Mouse (Mus musculus): ENCODE measurements around the gene Sub1. TPM values are rescaled to one million over a fixed set of nuclear protein-coding genes. Genes with fewer than 3 reads are reported as not detected.

Gene Sub1
- polyA plus RNA-seq (2015; fragmentation: Nextera tagmentation; extraction: Ambion mirVana) = 460 and 474 TPM in 2 replicates

- no peaks in the 10 kb centered on the region for H3K4me1 ChIP-seq (replicated peaks; ENCODE audit: control insufficient read depth, insufficient read depth, low read length)
Observed at GRCm38 (mm10) chr15:11996883-11997282, at the start of gene Sub1. Gene Sub1, minus strand, starts transcription at chr15:11996983.

GRCm38 (mm10) chr15:12040407-12040710, 43.6 kb upstream of the Sub1 start:
- no peak overlapping the region for H3K9ac ChIP-seq (ENCODE audit: low read depth, low read length)
- 67% methylated on average over 5 of the region's 5 CpGs for WGBS
- H3K4me3 ChIP-seq (ENCODE audit: low read depth, low read length) = no peak overlapping the region
- no peak overlapping the region for H3K27ac ChIP-seq (ENCODE audit: low read depth, low read length)
- no peaks in the 10 kb centered on the region for H3K27me3 ChIP-seq (replicated peaks; ENCODE audit: control insufficient read depth, insufficient read depth, low read length)
- no peak for ATAC-seq
- no peak for TF ChIP-seq CTCF (IDR thresholded peaks at IDR 0.05; ENCODE audit: low read depth)
- no peaks in the 10 kb centered on the region for H3K9me3 ChIP-seq (ENCODE audit: control insufficient read depth)
- H3K4me2 ChIP-seq (replicated peaks; ENCODE audit: low read depth) = no peak overlapping the region
- peaks cover 4% of the 10 kb centered on the region; the same call in 1 of the 2 replicates for H3K4me1 ChIP-seq (replicated peaks; ENCODE audit: control insufficient read depth, insufficient read depth, low read length)
- no peaks in the 10 kb centered on the region for H3K36me3 ChIP-seq (ENCODE audit: control insufficient read depth, insufficient read depth)

More at GRCm38 (mm10) chr15:11996883-11997282, at the start of gene Sub1:
- H3K4me2 ChIP-seq (replicated peaks; ENCODE audit: low read depth) = peak within 1 kb of the TSS; percentile 92
- H3K27me3 ChIP-seq (replicated peaks; ENCODE audit: control insufficient read depth, insufficient read depth, low read length) = no peaks in the 10 kb centered on the region
- peak within 1 kb of the TSS; percentile 100 for H3K4me3 ChIP-seq (ENCODE audit: low read depth, low read length)
- peaks cover 6% of the 10 kb centered on the region; the same call in 1 of the 2 replicates for H3K36me3 ChIP-seq (ENCODE audit: control insufficient read depth, insufficient read depth)
- H3K27ac ChIP-seq (ENCODE audit: low read depth, low read length) = peak within 1 kb of the TSS; percentile 91
- TF ChIP-seq CTCF (IDR thresholded peaks at IDR 0.05; ENCODE audit: low read depth) = no peak
- WGBS = 91% methylated on average over 7 of the region's 7 CpGs
- H3K9ac ChIP-seq (ENCODE audit: low read depth, low read length) = peak within 1 kb of the TSS; percentile 100
- ATAC-seq = no peak
- H3K9me3 ChIP-seq (ENCODE audit: control insufficient read depth) = no peaks in the 10 kb centered on the region

- H3K27ac ChIP-seq (ENCODE audit: low read depth, low read length) = no peak overlapping the region
- no peak overlapping the region for H3K9ac ChIP-seq (ENCODE audit: low read depth, low read length)
- peak; percentile 75 for ATAC-seq
- 0 out of 2 replicates have a peak overlapping the region, but pooled peaks have one; percentile 35 for H3K4me2 ChIP-seq (replicated peaks; ENCODE audit: low read depth)
- peaks cover 4% of the 10 kb centered on the region; the same call in 1 of the 2 replicates for H3K4me1 ChIP-seq (replicated peaks; ENCODE audit: control insufficient read depth, insufficient read depth, low read length)
- no peak for TF ChIP-seq CTCF (IDR thresholded peaks at IDR 0.05; ENCODE audit: low read depth)
- no peaks in the 10 kb centered on the region for H3K9me3 ChIP-seq (ENCODE audit: control insufficient read depth)
- no peaks in the 10 kb centered on the region for H3K27me3 ChIP-seq (replicated peaks; ENCODE audit: control insufficient read depth, insufficient read depth, low read length)
- 40% methylated on average over 15 of the region's 15 CpGs for whole genome bisulfite sequencing
- H3K36me3 ChIP-seq (ENCODE audit: control insufficient read depth, insufficient read depth) = no peaks in the 10 kb centered on the region
- no peak overlapping the region for H3K4me3 ChIP-seq (ENCODE audit: low read depth, low read length)
Observed at GRCm38 (mm10) chr15:12039671-12040406, 43.1 kb upstream of the Sub1 start.

GRCm38 (mm10) chr15:12039256-12039655, 42.5 kb upstream of the Sub1 start:
- no peaks in the 10 kb centered on the region for H3K9me3 ChIP-seq (ENCODE audit: control insufficient read depth)
- H3K27ac ChIP-seq (ENCODE audit: low read depth, low read length) = no peak overlapping the region
- H3K9ac ChIP-seq (ENCODE audit: low read depth, low read length) = no peak overlapping the region
- no peak overlapping the region for H3K4me3 ChIP-seq (ENCODE audit: low read depth, low read length)
- peaks cover 4% of the 10 kb centered on the region; the same call in 1 of the 2 replicates for H3K4me1 ChIP-seq (replicated peaks; ENCODE audit: control insufficient read depth, insufficient read depth, low read length)
- H3K4me2 ChIP-seq (replicated peaks; ENCODE audit: low read depth) = no peak overlapping the region
- no peak for TF ChIP-seq CTCF (IDR thresholded peaks at IDR 0.05; ENCODE audit: low read depth)
- no peaks in the 10 kb centered on the region for H3K36me3 ChIP-seq (ENCODE audit: control insufficient read depth, insufficient read depth)
- no peaks in the 10 kb centered on the region for H3K27me3 ChIP-seq (replicated peaks; ENCODE audit: control insufficient read depth, insufficient read depth, low read length)
- WGBS = 75% methylated on average over 10 of the region's 10 CpGs
- ATAC-seq = no peak

GRCm38 (mm10) chr15:12037866-12038625, 41.3 kb upstream of the Sub1 start:
- H3K4me2 ChIP-seq (replicated peaks; ENCODE audit: low read depth) = no peak overlapping the region
- 74% methylated on average over 10 of the region's 10 CpGs for WGBS
- H3K4me1 ChIP-seq (replicated peaks; ENCODE audit: control insufficient read depth, insufficient read depth, low read length) = peaks cover 4% of the 10 kb centered on the region; the same call in 1 of the 2 replicates
- no peaks in the 10 kb centered on the region for H3K27me3 ChIP-seq (replicated peaks; ENCODE audit: control insufficient read depth, insufficient read depth, low read length)
- TF ChIP-seq CTCF (IDR thresholded peaks at IDR 0.05; ENCODE audit: low read depth) = no peak
- no peak overlapping the region for H3K9ac ChIP-seq (ENCODE audit: low read depth, low read length)
- H3K9me3 ChIP-seq (ENCODE audit: control insufficient read depth) = no peaks in the 10 kb centered on the region
- H3K27ac ChIP-seq (ENCODE audit: low read depth, low read length) = no peak overlapping the region
- no peak overlapping the region for H3K4me3 ChIP-seq (ENCODE audit: low read depth, low read length)
- ATAC-seq = no peak
- H3K36me3 ChIP-seq (ENCODE audit: control insufficient read depth, insufficient read depth) = no peaks in the 10 kb centered on the region

- Histone ChIP-seq H3K27me3 (replicated peaks; ENCODE audit: control insufficient read depth, insufficient read depth, low read length) (no peaks in the 10 kb centered on the region), H3K27ac (ENCODE audit: low read depth, low read length) (no peak overlapping the region), H3K9ac (ENCODE audit: low read depth, low read length) (no peak overlapping the region), H3K9me3 (ENCODE audit: control insufficient read depth) (no peaks in the 10 kb centered on the region), H3K4me2 (replicated peaks; ENCODE audit: low read depth) (no peak overlapping the region), H3K36me3 (ENCODE audit: control insufficient read depth, insufficient read depth) (no peaks in the 10 kb centered on the region), H3K4me3 (ENCODE audit: low read depth, low read length) (no peak overlapping the region), H3K4me1 (replicated peaks; ENCODE audit: control insufficient read depth, insufficient read depth, low read length) (peaks cover 4% of the 10 kb centered on the region; the same call in 1 of the 2 replicates)
- TF ChIP-seq CTCF (IDR thresholded peaks at IDR 0.05; ENCODE audit: low read depth) = peak; percentile 55
- no peak for ATAC-seq
- WGBS = 48% methylated on average over 7 of the region's 7 CpGs
Observed at GRCm38 (mm10) chr15:12037217-12037616, 40.4 kb upstream of the Sub1 start.

All from intestine, postnatal 0 days (tissue).